Mouse (Mus musculus): ENCODE measurements around the gene Mical3.

DNA sequence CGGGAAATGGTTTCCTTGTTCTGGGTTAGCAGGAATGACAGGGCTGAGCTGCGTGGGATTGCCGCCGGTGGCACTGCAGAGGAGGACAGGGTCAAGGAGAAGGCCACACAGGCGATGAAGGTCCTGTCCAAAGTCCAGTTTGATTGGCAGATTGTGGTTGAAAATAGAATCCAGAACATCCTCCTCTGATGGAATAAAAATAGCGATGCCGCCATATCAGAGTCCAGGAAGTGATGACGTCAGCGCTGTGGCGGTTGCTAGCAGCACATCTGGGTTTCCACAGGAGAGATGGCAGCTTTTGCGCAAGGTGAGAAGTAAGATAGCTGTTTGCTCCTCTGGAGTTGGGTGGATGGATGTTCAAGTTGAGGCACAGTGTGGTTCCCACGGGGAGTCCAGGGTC lies 198.2 kb downstream of the Mical3 start:
- TF ChIP-seq POLR2A (IDR thresholded peaks at IDR 0.05; ENCODE audit: low read depth, low read length) (no peak), CTCF (IDR thresholded peaks at IDR 0.05; ENCODE audit: borderline replicate concordance, insufficient read depth, low read length) (no peak)
